Mouse (Mus musculus): ENCODE results near the gene Cap1.

DNA sequence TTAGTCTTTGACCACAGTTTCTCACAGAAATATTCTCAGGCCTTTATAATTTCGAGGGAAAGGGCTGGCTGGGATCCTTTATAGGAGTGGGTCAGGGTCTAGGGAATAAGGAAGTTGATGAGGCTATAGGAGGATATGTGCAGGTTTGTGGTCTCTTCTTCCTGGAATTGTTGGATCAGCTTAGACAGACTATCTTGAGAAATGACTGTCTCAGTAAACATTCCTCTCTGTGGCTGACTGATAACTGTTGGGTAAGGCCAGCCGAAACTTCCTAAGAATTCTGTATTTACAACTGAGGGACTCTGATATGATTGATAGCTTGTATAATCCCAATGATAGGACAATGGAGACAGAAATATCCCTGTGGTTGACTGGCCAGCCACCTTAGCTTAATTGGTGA, 74.0 kb downstream of the Cap1 start:
- no peak for TF ChIP-seq CTCF (conservative IDR thresholded peaks at IDR 0.05; ENCODE audit: low read length)
- no peak for TF ChIP-seq NANOG (IDR thresholded peaks at IDR 0.05; ENCODE audit: borderline replicate concordance, low read length)

Data from E14TG2a.4 (cell line).